Mouse (Mus musculus): ENCODE measurements at regions not wholly inside any gene's neighbourhood (a gene's known extent, or its start where the extent isn't known, plus 50 kb on each side); places are given as distances from the start of the nearest gene placed in this dataset.

- no peak for DNase-seq
Observed at GRCm38 (mm10) chr5:125843259-125843658, 311.7 kb downstream of the Tmem132b start.

DNA sequence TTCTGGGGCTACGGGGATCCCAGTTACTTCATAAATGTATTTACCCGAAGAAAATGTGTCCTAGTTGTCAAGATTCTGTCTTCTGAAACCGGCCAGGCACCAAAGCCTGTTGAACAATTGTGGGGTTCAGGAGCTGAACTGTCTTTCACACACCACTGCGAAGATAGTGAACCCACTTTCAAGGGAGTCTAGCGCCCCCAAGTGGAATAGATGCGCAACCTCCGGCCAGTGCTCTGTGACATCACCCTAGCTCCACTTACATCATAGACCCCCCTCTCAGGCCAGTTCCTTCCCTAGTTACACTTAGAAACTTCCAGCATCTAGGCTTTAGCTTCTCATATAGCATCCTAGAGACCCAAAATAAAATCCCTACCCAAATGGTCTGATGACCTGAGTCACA is 318.1 kb downstream of the Tmem132b start:
- DNase-seq, result no peak

GRCm38 (mm10) chr5:125876296-125876695 is 344.7 kb downstream of the Tmem132b start:
- DNase-seq, result no peak

DNA sequence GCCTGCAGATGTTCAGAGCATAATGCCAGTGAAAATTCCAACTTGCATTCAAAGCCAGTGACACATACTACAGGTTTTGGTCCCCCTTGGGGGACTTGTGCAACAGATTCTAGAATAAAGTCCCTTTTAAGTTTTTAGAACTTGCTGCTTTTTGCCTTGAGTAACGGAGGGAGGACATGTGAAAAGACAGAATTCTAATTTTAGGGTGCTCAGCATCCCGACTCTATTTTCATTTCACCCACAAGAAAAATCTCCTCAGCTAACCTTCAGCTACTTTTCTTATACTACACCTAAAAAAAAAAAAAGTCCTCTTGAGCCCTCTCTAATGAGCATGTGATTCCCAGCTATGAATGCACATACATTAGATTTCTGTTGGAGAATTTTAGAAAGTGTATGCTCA is 357.3 kb downstream of the Tmem132b start:
- no peak for DNase-seq

GRCm38 (mm10) chr5:125893864-125894263 is 362.3 kb downstream of the Tmem132b start:
- no peak for DNase-seq

- DNase-seq, result no peak
Observed at GRCm38 (mm10) chr5:125902038-125902437, 370.5 kb downstream of the Tmem132b start.

DNA sequence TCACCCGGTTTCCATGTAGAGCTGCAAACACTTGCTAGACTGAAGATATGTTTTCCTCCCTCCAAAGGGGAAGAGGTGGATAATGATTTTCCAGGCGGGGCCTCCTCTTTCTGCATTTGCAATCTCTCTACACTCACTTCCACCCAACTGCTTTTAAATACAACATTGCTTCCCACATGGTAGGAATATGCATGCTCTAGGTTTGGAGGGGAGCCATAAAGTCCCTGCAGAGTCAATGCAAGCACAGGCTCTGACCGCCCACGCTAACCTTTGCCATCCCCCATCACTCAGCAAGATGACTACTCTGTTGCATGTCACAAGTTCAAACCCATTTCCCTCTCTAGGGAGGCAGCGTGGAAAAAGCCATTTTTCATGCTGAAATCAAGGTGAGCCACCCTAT is 372.9 kb downstream of the Tmem132b start:
- no peak for DNase-seq

GRCm38 (mm10) chr5:125907332-125907731 is 375.8 kb downstream of the Tmem132b start:
- DNase-seq, result no peak

DNA sequence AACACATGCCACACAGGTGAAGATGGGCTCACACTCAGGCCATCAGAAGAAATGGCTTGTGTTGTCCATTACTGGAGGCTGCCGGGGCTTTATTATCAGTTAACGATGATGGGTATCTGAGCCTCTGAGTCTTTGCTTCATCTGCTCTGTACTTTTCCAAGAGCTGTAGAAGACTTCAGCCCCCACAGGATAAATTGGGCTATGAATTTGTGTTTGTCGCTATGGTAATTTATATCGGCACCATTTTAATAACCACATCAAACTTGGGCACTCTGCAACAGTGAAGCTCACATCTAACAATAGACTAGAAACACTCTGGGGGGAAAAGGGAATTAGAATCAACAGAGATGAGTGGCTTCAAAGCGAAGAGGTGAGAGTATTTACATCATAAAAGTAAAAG is 376.3 kb downstream of the Tmem132b start:
- no peak for DNase-seq

DNA sequence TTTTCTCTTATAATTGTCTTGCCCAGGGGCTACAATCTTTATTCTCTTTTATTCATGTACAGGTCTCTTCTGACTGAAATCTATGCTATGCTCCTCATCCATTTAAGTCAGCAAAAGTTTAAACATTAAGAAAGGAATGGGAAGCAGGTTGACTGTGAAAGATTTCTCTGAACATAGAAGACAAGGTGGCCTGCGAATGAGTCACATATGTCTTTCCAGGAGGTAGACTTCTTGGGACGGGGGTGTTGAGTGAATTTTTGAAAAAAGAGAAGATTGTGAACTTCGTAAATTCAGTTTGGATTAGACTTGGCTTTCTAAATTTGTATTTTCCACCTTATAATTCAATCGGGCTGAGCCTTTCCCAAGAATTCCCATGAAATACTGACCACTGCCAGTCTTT is 384.3 kb downstream of the Tmem132b start:
- no peak for DNase-seq

DNA sequence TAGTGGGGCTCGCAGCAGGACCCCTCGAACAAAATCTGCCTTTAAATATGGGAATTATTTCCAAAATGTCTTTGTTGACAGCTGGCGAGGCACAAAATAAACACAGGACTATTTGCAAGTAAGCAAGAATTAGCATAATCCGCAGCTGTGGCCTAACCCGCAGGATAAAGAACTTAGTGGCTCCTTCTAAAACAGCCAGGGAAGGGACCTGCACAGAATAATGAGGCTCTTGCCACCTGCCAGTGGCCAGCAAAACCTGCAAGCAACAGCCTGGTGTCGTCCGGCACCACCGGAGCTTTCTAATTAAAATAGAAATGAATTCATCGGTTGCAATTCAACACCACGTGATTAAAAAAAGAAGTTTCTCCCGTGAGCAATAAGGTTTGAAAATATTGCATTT is 389.4 kb downstream of the Tmem132b start:
- no peak for DNase-seq

GRCm38 (mm10) chr5:125925856-125926497 is 394.4 kb downstream of the Tmem132b start:
- DNase-seq, result no peak

GRCm38 (mm10) chr5:125931502-125931901 is 399.9 kb downstream of the Tmem132b start:
- DNase-seq, result no peak

DNA sequence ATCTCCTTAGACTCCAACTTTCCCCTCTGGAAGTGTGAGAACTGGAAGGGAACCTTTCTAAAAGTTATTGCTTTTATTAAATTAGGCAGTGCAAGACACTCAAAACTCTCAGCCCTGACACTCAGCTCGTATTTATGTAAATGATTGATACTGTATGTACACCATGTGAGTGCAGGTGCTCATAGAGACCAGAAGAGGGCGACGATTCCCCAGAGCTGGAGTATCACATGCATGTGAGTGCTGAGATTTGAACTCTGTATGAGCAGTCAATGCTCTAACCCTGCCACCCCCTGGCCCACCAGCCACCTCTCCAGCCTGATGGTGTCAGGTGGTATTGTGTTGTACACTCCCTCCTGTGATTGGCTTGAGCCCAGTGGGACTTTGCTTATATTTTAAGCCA is 407.8 kb downstream of the Tmem132b start:
- DNase-seq, result no peak

- no peak for DNase-seq
Observed at GRCm38 (mm10) chr5:125946729-125947128, 415.2 kb downstream of the Tmem132b start.

DNA sequence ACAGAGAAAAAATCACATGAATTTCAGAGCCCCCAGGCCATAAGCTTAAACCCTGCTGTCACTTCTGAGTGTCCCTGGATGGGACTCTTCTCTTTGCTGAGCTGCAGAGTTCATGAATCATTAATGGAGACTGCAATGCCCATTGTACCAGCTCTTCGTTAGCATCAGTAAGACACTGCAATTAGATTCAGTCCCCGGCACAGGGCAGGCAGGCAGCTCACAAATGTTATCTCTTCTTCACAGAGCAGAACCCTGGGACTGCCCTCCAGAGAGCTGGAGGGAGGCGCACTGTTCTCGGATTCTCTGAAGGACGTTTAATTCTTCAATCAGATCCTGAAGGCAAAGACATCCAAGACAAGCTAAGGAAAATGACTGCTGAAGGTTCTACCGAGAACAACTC is 420.1 kb downstream of the Tmem132b start:
- no peak for DNase-seq

DNA sequence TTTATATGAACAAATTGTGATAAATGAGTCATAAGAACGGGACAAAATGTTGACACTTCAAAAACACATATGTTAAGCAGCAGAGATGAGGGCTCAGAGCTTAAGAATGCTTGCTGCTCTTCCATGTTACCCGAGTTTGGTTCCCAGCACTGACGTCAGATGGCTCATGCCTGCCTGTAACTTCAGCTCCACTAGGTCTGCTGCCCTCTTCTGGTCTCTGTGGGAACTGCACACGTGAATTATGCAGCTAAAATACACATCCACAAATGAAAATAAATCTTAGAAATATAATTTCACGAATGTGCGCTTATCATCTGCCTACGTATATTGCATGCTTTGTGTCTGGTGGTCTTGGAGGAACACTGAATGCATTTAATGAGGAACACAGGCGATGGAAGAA is 432.5 kb downstream of the Tmem132b start:
- peak in 1 of 2 experiments; percentile 39 for DNase-seq

DNA sequence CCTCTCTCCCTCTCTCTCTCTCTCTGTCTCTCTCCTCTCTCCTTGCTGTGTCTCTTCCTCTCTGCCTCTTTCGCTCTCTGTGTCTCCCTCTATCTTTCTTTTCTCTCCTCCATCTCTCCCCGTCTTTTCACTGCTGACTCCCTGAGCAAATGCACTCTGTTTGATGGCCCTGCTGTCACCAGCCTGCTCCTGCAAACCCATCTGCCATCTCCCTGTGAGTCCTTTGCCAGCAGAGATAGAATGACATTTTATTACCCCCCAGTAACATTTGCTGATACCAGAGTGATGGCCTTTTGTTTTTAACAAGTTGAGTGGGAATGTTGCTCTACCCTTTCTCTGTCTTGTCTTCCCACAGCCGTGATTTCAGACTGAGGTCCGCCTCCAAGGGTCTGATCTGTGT is 436.6 kb downstream of the Tmem132b start:
- no peak for DNase-seq

DNA sequence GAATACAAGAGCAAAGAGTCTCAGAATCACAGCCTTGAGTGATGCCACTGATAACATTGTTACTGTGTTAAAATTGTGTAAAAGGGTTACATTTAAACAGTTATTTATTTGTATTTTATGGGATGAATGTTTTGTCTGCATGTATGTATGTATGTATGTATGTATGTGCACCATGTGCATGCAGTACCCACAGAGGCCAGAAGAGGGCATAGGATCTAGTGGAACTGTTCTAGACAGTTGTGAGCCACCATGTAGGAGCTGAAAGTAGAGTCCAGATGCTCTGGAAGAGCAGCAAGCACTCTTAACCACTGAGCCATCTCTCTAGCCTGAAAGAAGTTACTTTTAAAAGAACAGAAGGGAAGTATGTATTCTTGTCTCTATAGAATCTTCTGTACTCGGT is 442.5 kb downstream of the Tmem132b start:
- DNase-seq, result no peak

DNA sequence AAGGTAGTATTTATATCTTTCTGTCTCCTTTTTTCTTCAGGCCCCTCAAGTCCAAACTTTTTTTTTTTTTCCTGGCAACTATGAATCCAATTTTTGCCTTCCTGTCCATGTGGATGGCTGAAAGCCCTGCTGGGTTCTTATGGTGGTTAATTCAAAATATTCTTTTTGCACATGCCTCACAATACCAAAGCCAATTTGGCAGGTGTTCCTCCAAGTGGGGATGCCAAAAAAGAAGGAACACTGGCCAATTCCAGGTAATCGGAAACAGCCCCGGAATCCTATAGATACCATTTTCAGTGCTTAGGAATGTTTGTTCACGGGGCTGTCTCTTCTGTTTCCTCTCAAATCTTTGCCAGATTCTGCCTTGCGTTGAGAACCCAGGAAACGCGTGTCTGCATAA is 448.2 kb downstream of the Tmem132b start:
- no peak for DNase-seq

DNA sequence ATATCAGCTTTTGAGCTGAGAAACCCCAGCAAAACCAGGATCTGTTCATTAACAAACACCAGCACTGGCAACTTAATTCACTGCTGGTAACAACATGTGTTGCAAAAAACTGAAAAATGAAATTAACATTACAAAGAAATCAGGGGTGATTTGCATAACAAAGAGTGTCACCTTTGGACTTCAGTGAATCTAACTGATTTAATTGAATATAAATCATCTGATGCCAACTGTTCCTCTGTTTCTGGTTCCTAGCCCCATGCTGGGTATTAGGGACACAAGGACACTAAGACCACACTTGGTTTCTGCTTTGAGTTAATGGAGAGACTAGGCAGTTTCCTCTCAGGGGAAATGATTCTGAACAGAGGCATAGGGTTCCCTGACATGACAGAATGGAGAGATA is 453.8 kb downstream of the Tmem132b start:
- no peak for DNase-seq

GRCm38 (mm10) chr5:125997173-125997572 is 465.6 kb downstream of the Tmem132b start:
- no peak for DNase-seq

- no peak for DNase-seq
Observed at GRCm38 (mm10) chr5:126007871-126008270, 476.3 kb downstream of the Tmem132b start.

- no peak for DNase-seq
Observed at GRCm38 (mm10) chr5:126008321-126008720, 476.7 kb downstream of the Tmem132b start.

- no peak for DNase-seq
Observed at GRCm38 (mm10) chr5:126019781-126020180, 488.2 kb downstream of the Tmem132b start.
